Comparison of ENCODE assay signal across 9 mouse cellular contexts in the genomic region with DNA sequence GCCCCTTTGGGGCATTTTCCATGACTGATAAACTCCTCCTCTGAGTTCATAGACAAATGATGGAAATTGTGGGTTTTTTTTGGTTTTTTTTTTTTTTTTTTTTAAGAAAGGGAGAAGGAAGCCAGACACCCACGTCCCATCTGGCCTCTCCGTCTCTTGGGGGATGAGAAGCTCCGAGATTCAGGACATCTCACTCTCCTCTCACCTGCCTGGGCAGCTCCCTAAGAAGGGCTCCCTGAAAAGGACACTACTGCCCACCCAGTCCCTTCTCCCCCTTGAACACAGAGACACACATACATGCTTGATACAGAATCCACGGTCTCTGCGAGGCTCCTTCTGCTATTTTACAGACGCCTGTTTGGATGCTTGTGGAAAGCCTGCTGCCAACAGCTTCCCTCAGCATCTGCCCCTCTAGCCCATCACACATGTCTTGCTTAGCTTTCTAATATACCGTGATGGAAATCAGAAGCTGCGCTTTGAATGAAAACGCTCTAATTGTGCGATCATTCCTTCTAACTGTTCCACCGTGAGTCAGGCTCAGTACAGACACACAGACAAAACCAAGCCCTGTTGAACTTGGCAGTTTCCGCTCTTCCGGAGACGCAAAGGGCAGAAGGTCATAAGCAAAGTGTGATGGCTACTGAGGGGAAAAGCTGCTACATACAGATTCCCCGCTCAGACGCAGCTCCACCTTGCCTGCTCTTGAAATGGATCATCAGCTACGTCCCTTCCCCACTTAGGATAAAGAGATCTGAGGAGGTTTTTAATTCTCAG.
DNase-seq lines count a peak whose midpoint lies in the region; ATAC-seq lines count a peak whose summit lies in the region.
"Had no signal": no experiment of that assay in that cellular context is flagged by ENCODE, and none has a peak within 500 bp of the region (broad histone marks: within the 10 kb centered on the region; RNA-seq: fewer than 3 reads in every experiment).

No protein-coding gene starts in this region.

- no peaks in the 10 kb centered on the region for H3K27me3 ChIP-seq in lung, embryonic 16.5 days (ENCODE audit: control insufficient read depth, insufficient read depth, low read depth, low read length)
- no peaks in the 10 kb centered on the region for H3K27me3 ChIP-seq in hindbrain, embryonic 12.5 days
- H3K27me3 ChIP-seq in midbrain, embryonic 11.5 days (ENCODE audit: control insufficient read depth, insufficient read depth, low read length), result no peaks in the 10 kb centered on the region
- no peaks in the 10 kb centered on the region for H3K27me3 ChIP-seq in liver, embryonic 12.5 days (replicated peaks)

- no peak overlapping the region for H3K27ac ChIP-seq in lung, embryonic 16.5 days (ENCODE audit: low read length)
- peak overlapping the region; percentile 80 for H3K27ac ChIP-seq in hindbrain, embryonic 12.5 days
- no peak overlapping the region for H3K27ac ChIP-seq in midbrain, embryonic 11.5 days (ENCODE audit: low read depth, low read length)
- H3K27ac ChIP-seq in liver, embryonic 12.5 days, result no peak overlapping the region
- H3K27ac ChIP-seq: stomach, postnatal 0 days had no signal

- no peak for ATAC-seq in lung, embryonic 16.5 days (ENCODE audit: low read depth)
- ATAC-seq in hindbrain, embryonic 12.5 days (ENCODE audit: low FRiP score), result 0 out of 2 replicates have a peak, but pooled peaks have one; percentile 45
- no peak; the same call in 1 of the 2 replicates for ATAC-seq in midbrain, embryonic 11.5 days (ENCODE audit: low FRiP score)
- no peak for ATAC-seq in liver, embryonic 12.5 days

- H3K4me1 ChIP-seq in lung, embryonic 16.5 days (replicated peaks; ENCODE audit: control insufficient read depth, insufficient read depth, low read length), result peaks cover 4% of the 10 kb centered on the region; the same call in 1 of the 2 replicates
- peaks cover 39% of the 10 kb centered on the region for H3K4me1 ChIP-seq in hindbrain, embryonic 12.5 days
- H3K4me1 ChIP-seq in midbrain, embryonic 11.5 days (ENCODE audit: control insufficient read depth, insufficient read depth, low read length), result peaks cover 8% of the 10 kb centered on the region; the same call in 1 of the 2 replicates
- no peaks in the 10 kb centered on the region for H3K4me1 ChIP-seq in liver, embryonic 12.5 days

- H3K4me2 ChIP-seq in lung, embryonic 16.5 days (ENCODE audit: low read depth, low read length), result peak overlapping the region; percentile 25
- H3K4me2 ChIP-seq in hindbrain, embryonic 12.5 days (replicated peaks), result peak overlapping the region; percentile 13; the same call in 1 of the 2 replicates
- no peak overlapping the region for H3K4me2 ChIP-seq in midbrain, embryonic 11.5 days
- no peak overlapping the region for H3K4me2 ChIP-seq in liver, embryonic 12.5 days

- H3K9ac ChIP-seq in lung, embryonic 16.5 days (ENCODE audit: low read length), result no peak overlapping the region
- peak overlapping the region; percentile 9; the same call in 1 of the 2 replicates for H3K9ac ChIP-seq in hindbrain, embryonic 12.5 days
- H3K9ac ChIP-seq in midbrain, embryonic 11.5 days (ENCODE audit: low read length), result 0 out of 2 replicates have a peak overlapping the region, but pooled peaks have one; percentile 24
- no peak overlapping the region for H3K9ac ChIP-seq in liver, embryonic 12.5 days

- H3K4me3 ChIP-seq in lung, embryonic 16.5 days (ENCODE audit: low read length), result no peak overlapping the region
- no peak overlapping the region for H3K4me3 ChIP-seq in hindbrain, embryonic 12.5 days
- H3K4me3 ChIP-seq in midbrain, embryonic 11.5 days (ENCODE audit: low read depth, low read length), result no peak overlapping the region
- H3K4me3 ChIP-seq in liver, embryonic 12.5 days, result no peak overlapping the region

- H3K36me3 ChIP-seq in lung, embryonic 16.5 days (ENCODE audit: control insufficient read depth, insufficient read depth, low read length), result no peaks in the 10 kb centered on the region
- H3K36me3 ChIP-seq in hindbrain, embryonic 12.5 days, result no peaks in the 10 kb centered on the region
- H3K36me3 ChIP-seq in midbrain, embryonic 11.5 days (ENCODE audit: control insufficient read depth, insufficient read depth, low read length), result no peaks in the 10 kb centered on the region
- H3K36me3 ChIP-seq in liver, embryonic 12.5 days, result no peaks in the 10 kb centered on the region

- no peaks in the 10 kb centered on the region for H3K9me3 ChIP-seq in lung, embryonic 16.5 days (ENCODE audit: control insufficient read depth, low read length)
- H3K9me3 ChIP-seq in hindbrain, embryonic 12.5 days (replicated peaks), result peaks cover 5% of the 10 kb centered on the region; the same call in 1 of the 2 replicates
- H3K9me3 ChIP-seq in midbrain, embryonic 11.5 days (ENCODE audit: control insufficient read depth, low read length), result no peaks in the 10 kb centered on the region
- H3K9me3 ChIP-seq in liver, embryonic 12.5 days (replicated peaks), result no peaks in the 10 kb centered on the region

- DNase-seq in lung, postnatal 25 days (ENCODE audit: low spot score), result no peak
- DNase-seq in midbrain, embryonic 11.5 days (ENCODE audit: low spot score, missing footprints), result peak; percentile 90
- no peak for DNase-seq in adrenal gland, postnatal 10 days
- DNase-seq in thymus, postnatal 4 days, result no peak
- no peak for DNase-seq in c-Kit-positive CD71-positive TER-119-positive erythroid progenitor cells, embryonic 14.5 days (ENCODE audit: low spot score)

- WGBS in lung, embryonic 16.5 days, result 49% methylated on average over 17 of the region's 17 CpGs
- WGBS in hindbrain, embryonic 12.5 days, result 58% methylated on average over 17 of the region's 17 CpGs
- WGBS in midbrain, embryonic 11.5 days, result 71% methylated on average over 17 of the region's 17 CpGs
- 70% methylated on average over 17 of the region's 17 CpGs for WGBS in liver, embryonic 12.5 days (ENCODE audit: insufficient replicate concordance)

Comparison
In these comparisons a context has a peak if more than half of its experiments do, and no peak if none do; other contexts are left out.
1. H3K4me2 ChIP-seq: peak in lung, embryonic 16.5 days (single experiment) and hindbrain, embryonic 12.5 days (single experiment); none in midbrain, embryonic 11.5 days (single experiment) and liver, embryonic 12.5 days (single experiment).
2. H3K9ac ChIP-seq: peak in hindbrain, embryonic 12.5 days (single experiment) and midbrain, embryonic 11.5 days (single experiment); none in lung, embryonic 16.5 days (single experiment) and liver, embryonic 12.5 days (single experiment).